Mouse (Mus musculus) urinary bladder, postnatal 25 days (tissue): ENCODE measurements around the gene Mob3a.
A peak's percentile ranks its signal among the peaks of the same experiment; 100 is the strongest.
"Not testable (repeated sequence)": the region's sequence is repeated elsewhere in the genome, so short reads cannot be mapped to it uniquely, and the experiment has no call there.

ENCODE experiments used
- DNase-seq: peaks from one replicate; pipeline ENCODE4 v3.0.0; 2022; ENCODE audit warnings: low spot score

Gene Mob3a

DNA sequence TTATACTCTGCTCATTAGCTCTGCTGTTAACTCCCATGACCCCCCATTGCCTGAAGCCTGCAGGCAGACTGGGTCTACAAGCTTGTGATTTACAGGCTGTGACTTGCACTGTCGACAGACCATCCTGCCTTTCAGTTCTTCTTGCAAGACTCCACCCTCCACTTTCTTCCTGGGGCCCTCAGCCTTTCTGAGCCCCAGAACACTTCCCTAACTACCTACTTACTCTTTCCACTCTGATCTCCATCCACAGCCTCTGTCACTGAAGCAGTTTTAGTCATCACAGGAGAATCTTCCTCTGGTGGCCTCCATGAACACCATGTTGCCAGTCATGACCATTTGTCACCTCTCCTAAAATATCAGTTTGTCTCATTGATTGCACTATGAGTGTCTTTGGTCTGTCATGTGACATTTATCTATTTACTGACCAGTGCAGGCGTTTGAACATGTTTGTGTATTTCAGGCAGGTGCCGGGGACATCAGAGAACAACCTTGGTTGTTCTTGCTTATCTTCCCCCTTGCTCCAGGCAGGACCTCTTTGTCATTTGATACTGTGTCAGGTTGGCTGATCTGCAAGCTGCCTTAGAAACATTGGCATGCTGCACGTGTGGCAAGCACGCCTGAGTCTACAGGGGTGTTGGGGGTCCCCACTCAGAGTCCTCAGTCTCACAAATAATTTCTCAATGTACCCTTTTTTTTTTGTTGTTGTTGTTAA is 38.1 kb downstream of the Mob3a start:
- DNase-seq, result no peak

DNA sequence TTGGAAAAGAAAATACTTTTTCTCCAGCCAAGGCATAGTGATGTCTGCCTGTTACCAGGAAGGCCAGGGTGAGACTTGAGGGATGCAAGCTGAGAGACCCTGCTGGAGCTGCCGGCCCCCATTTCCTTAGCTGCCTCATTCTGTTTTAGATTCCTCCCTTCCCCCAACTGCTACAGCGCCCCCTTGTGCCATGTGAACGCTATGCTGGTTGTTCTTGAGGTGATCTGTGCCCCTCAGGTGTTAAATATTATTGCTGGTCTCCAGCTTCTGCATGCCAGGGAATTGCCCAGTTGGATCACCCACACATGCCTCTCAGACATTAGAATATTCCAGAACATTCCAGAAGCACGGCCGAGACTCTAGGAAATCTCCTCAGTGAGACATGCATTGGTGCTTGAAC is 40.6 kb downstream of the Mob3a start:
- DNase-seq, result no peak

DNA sequence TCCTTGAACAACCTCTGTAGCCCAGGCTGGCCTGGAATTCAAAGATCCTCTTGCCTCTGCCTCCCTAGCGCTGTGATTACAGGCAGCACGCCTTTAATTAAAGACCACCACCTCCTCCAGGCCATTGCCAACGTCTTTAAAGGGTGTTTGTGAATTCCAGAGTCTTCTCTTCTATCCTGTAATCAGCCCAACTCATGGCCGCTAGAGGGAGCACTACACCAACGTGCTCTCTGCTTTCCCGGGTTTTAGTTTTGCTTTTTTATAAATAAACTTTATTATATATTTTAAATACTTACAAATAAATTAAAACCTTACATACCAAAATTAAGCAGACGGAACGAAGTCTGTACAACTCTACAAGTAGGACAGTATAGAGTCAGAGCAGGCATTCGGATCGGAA is 42.6 kb downstream of the Mob3a start:
- DNase-seq, result peak; percentile 82

DNA sequence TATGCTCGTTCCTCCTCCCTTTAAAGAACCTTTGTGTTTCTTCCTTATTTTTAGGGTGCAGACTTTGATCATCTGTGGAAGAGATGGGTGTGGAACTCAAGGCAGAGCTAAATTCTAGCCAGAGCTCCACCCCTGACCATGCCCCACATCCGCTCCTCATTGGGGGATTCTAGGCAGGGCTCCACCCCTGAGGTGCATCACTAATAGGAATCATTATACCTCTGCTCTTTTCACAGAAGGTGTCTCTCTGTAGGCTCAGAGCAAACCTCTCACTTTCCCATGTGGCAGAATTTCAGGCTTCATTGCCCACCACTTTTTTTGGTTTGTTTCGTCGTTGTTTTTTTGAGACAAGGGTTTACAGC is 43.0 kb downstream of the Mob3a start:
- no peak for DNase-seq

DNA sequence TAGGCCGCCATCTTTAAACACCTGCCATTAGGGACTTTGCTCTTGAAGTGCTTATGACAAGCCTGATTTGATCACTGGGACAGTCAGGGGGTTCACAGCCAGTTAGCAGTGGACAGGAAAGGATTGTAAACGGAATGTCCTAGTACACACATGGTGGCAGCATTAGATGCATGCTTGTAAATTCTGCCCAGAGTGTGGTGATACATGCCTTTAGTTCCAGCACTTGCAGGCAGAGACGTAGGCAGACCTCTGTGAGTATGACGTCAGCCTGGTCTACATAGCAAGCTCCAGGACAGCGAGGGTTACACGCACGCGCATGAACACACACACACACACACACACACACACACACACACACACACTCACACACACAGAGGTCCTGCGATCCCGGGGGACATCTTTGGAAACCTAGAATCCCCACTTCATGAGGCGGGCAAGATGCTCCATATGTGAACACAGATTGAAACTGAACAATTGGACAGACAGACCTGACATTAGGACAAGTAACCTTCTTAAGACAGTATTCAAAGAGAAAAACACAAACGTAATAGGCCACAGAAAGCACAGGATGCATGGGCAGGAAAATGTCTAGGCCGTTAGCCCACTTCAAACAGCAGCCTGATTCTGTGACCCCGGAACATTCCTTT is 43.5 kb downstream of the Mob3a start:
- no peak for DNase-seq

DNA sequence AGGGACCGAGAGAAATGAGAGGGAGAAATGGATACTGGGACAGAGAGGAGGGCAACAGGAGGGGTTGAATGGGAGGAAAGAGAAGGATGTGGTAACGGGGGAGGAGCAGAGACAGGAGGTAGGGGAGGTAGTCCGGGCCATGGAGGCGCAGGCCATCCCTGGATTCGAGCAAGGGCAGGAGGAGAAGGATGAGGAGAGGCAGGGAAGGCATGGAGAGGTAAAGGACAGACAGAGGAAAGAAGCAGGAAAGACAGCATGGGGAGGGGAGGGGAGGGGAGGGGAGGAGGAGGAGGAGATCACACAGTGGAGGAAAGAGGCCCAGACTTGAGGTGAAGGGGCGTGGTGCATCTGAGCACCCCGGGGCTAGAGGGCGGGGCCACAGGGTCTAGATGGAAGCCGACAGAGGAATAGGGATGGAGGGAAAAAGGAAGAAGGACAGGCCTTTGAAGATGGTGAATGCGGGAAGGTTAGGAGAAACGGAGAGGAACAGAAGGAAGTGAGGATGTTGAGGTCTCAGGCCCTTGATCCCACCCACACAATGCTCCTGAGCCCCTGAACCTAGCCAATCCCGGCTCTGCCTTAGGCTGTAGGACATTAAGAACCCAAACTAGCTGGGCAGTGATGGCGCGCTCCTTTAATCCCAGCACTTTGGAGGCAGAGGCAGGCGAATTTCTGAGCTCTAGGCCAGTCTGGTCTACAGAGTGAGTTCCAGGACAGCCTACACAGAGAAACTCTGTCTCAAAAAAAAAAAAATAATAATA is 44.7 kb downstream of the Mob3a start, which contains the start of gene Btbd2:
Gene Btbd2, minus strand, starts transcription at position 209 of the 761 bp plus-strand sequence.
- DNase-seq, result no peak

DNA sequence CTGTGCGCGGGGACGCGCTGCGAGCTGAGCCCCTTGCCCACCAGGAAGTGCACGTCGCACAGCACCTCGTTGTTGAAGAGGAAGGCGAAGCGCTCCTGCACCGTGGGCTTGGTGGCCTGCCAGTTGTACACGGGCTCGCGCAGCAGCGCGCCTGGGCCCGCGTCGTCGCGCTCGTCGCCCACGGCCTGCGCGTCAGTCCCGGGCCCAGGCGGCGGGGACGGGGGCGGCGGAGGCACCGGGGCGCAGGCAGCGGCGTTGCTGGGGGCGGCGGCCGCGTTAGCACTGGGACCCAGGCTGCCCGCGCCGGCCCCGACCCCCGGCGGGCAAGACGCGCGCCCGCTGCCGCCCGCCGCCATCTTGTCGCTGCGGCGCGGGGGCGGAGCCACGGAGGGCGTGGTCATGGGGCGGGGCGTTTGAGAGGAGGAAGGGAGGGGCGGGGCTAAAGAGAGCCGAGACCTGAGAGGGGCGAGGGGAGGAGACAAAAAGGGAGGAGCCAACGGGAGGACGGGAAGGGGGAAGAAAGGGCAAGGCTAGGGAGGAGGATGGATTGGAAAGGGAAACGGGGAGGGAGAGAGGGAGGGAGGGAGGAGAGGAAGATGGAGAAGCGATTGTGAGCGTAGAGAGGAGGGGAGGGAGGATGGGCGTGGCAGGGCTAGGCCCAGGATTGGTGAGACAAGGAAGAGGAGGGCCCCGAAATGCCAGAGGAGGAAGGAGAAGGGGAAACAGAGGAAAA is 45.5 kb downstream of the Mob3a start:
- DNase-seq, result peak; percentile 98

DNA sequence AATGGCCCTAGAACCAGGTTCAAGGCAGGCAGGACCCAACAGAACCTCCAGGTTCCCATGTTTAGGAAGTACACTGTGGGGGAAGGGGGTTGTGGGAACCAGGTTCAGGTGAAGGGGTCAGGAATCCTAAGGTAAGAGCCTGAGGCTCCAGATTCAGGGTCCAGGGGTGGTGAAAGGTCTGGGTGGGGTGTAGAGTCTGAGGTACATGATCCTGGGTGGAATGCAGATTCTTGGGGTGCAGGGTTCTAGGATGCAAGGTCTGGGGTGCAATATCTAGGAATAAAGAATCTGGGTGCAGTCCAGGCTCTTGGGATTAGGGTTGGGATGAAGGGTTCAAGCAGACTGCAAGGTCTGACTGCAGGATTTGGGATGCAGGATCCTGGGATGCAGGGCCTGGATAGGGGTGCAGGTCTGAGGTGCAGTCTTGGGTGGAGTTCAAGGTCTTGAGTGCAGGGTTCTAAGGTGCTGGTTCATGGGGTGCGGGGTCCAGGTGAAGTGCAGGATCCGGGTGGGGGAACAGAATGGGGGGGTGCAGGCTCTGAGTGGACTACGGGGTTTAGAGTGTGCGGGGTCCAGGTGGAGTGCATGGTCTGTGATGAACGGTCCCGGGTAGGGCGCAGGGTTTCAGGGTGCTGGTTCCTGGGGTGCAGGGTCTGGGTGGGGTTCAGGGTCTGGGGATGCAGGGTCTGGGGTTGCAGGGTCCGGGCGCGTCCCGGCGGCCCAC is 46.2 kb downstream of the Mob3a start:
- DNase-seq, result no peak

DNA sequence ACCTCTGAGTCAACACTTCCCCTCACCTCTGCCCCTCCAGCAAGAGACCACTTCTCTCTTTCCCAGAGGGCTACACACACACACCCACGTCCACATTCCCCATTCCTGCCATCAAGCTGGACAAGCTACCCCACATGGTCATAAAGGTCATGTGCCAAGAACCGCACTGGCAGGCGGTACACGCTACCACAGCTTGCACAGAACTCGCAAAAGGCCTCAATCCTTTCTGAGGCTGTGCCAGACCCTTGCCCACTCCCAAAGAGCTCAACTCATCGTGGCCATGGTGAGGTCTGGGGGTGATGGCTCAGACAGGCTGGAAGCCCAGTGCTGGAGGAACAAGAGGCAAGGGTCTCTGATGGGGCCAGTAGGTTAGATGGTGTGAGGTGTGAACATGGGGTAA is 46.9 kb downstream of the Mob3a start:
- no peak for DNase-seq

DNA sequence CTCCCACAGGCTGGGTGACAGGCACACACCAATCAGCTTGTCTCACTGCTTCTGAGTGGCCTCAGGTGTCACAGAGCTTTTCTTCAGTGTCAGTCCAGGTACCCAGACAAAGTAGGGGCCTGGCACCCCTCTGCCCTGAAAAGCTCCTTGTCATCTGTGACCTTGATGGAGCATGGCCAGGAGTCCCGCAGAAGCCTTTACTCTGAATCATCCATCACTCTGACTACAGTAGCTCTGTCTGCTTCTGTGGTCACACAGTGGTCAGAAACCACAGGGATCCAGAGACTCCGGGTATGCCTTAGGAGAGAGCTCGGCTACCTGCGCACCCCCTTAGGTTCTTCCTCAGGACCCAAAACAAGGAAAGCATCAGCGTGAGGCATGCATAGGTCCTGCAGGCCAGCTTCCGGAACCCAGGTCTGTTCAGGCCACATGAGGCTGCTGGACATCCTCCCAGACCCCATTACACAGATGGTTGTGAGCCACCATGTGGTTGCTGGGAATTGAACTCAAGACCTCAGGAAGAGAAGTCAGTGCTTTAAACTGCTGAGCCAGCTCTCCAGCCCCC is 48.5 kb downstream of the Mob3a start:
- no peak for DNase-seq

DNA sequence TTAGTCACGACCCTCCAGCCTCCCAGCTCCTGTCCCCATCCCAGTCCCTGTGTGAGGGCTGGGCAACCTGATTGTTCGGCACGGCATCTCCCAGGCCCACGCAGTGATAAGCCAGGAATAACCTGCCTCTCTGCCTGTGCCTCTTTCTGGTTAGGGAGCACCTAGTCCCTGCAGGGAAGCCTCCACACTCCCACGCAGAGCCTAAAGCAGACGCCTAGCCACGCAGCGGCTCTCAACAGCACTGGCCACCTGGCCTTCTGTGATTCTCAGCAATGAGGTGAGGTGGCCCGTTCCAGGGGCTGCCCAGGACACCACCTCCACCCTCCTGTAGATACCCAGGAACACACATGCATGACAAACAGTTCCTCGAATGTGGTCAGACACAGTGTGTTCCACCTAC is 51.4 kb downstream of the Mob3a start:
- no peak for DNase-seq

DNA sequence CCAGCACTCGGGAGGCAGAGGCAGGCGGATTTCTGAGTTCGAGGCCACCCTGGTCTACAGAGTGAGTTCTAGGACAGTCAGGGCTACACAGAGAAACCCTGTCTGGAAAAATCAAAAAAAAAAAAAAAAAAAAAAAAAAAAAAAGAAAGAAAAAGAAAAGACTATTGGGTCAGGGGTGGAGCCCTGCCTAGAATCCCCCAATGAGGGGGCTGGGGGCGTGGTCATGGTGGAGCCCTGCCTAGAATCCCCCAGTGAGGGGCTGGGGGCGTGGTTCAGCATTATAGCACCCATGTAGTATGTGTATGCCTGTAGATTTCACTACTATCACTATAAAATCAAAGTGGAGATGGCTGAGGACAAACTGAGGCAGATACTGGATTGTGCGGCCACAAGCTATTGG is 51.9 kb downstream of the Mob3a start:
- DNase-seq, result not testable (repeated sequence)

DNA sequence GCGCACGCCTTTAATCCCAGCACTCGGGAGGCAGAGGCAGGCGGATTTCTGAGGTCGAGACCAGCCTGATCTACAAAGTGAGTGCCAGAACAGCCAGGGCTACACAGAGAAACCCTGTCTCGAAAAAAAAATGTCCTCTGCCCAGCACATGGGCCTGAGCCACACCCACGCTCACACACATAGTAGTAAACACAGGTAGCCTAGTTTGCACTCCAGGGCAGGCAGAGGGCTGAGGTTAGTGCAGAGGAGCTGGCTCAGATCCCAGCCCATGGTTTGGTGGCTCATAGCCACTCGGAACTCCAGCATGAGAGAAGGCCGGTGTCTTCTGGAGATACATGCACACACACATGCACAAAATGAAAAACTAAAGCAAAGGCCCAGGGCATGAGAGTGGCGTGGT is 54.8 kb downstream of the Mob3a start:
- DNase-seq, result no peak

DNA sequence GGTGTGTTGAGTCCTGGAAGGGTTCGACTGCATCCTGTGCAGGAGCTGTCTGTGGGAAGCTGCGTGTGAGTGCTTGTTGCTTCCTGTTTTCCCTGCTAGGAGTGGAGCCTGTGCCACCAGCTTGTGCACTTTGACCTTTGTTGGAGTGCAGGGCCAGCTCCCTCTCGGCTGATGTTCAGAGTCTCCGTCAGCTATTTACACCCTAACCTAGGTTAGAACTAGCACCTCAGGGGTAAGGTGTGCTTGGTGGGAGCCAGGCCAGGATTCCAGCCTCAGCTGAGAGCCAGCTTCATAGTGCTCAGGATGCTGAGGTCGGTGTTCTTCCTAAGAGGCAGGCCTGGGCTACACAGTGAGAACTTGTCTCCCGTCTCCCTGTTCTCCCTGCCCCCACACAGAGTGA is 66.4 kb downstream of the Mob3a start:
- DNase-seq, result no peak
